Mouse (Mus musculus): ENCODE data around the gene Cdh19. TPM values are rescaled to one million over a fixed set of nuclear protein-coding genes. Genes with fewer than 3 reads are reported as not detected.

Cdh19 gene
- polyA plus RNA-seq, 1 experiment from 2014 or later, result 0.07 TPM

DNA sequence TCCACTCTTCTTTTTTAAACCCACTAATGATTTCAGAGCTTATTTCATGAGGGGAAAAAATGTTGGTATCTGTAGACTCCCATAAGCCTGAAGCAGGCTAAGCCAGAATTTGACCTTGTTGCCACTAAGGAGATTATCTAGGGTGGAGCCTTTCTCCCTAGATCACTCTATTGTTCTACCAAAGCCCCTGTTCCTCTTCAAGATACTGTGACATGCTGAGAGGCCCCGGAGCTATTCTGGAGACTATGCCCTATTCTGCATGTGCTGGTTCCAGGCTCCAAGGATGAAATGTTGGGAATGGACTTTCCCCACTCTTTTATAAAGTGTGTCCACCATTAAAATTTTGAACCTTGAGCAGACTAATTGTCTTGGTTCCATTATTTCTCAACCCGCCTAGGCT, 73.1 kb downstream of the Cdh19 start:
- no peaks in the 10 kb centered on the region for H3K36me3 ChIP-seq (ENCODE audit: insufficient read depth, low read length)
- no peak for DNase-seq (ENCODE audit: low spot score)
- no peaks in the 10 kb centered on the region for H3K27me3 ChIP-seq (ENCODE audit: insufficient read depth, low read length)
- H3K9ac ChIP-seq (ENCODE audit: low read depth, low read length), result no peak overlapping the region
- no peaks in the 10 kb centered on the region for H3K4me1 ChIP-seq (replicated peaks; ENCODE audit: insufficient read depth, low read length)
- no peak overlapping the region for H3K4me2 ChIP-seq (ENCODE audit: low read length)
- TF ChIP-seq CTCF (IDR thresholded peaks at IDR 0.05; ENCODE audit: low read depth), result no peak
- no peaks in the 10 kb centered on the region for H3K9me3 ChIP-seq (replicated peaks; ENCODE audit: low read length)
- 91% methylated on average over 2 of the region's 2 CpGs for WGBS
- H3K4me3 ChIP-seq (replicated peaks; ENCODE audit: low read depth, low read length), result no peak overlapping the region
- no peak overlapping the region for H3K27ac ChIP-seq
- no peak for ATAC-seq (replicated peaks; ENCODE audit: low FRiP score, low read depth)
